Mouse (Mus musculus) midbrain, embryonic 16.5 days (tissue): Measurements from ENCODE around the gene Bgn. TPM values are rescaled to one million over a fixed set of nuclear protein-coding genes. Genes with fewer than 3 reads are reported as not detected.

Source experiments
- ATAC-seq: fragments of 200-750 bp; cut with Nextera tagmentation; 2 replicates; pipeline ENCODE4 v1.8.0; 2017; ENCODE audit warnings: moderate TSS enrichment
- H3K27ac ChIP-seq: fragments of 300-500 bp; sonication (generic); 2 replicates; pipeline ENCODE4 v1.5.1; 2014; ENCODE audit warnings: mild to moderate bottlenecking, low read length, mixed read lengths
- H3K27me3 ChIP-seq: fragments of 300-500 bp; sonication (generic); 2 replicates; pipeline ENCODE4 v1.6.1; 2014; ENCODE audit warnings: low read depth, low read length, mixed read lengths; ENCODE audit not compliant: control insufficient read depth, insufficient read depth
- H3K36me3 ChIP-seq: fragments of 300-500 bp; sonication (generic); 2 replicates; pipeline ENCODE4 v1.6.1; 2014; ENCODE audit warnings: mild to moderate bottlenecking, low read length, moderate library complexity, mixed read lengths; ENCODE audit not compliant: control insufficient read depth, insufficient read depth
- H3K4me1 ChIP-seq: fragments of 300-500 bp; sonication (generic); 2 replicates; pipeline ENCODE4 v1.6.1; 2014; ENCODE audit warnings: mild to moderate bottlenecking, low read length, mixed read lengths; ENCODE audit not compliant: control insufficient read depth, insufficient read depth
- H3K4me2 ChIP-seq: fragments of 300-500 bp; sonication (generic); 2 replicates; pipeline ENCODE4 v1.6.1; 2014; ENCODE audit warnings: mild to moderate bottlenecking, low read length, mixed read lengths
- H3K4me3 ChIP-seq: fragments of 300-500 bp; sonication (generic); 2 replicates; pipeline ENCODE4 v1.5.1; 2014; ENCODE audit warnings: low read depth, mild to moderate bottlenecking, low read length, moderate library complexity, mixed read lengths
- H3K9ac ChIP-seq: fragments of 300-500 bp; sonication (generic); 2 replicates; pipeline ENCODE4 v1.6.1; 2014; ENCODE audit warnings: low read depth, low read length, mixed read lengths
- H3K9me3 ChIP-seq: fragments of 300-500 bp; sonication (generic); replicated peaks from 2 replicates; pipeline ENCODE4 v1.6.1; 2014; ENCODE audit warnings: mild to moderate bottlenecking, low read length, mixed read lengths; ENCODE audit not compliant: control insufficient read depth, poor library complexity, severe bottlenecking
- WGBS: fragments of 180-500 bp; shearing (Covaris S2); extraction: QIAGEN DNeasy Blood & Tissue Kit; methylation state at CpG from one replicate; pipeline ENCODE4 v1.1.7; 2014; 5-methylcytosine and 5-hydroxymethylcytosine counted together
- polyA plus RNA-seq: library from polyadenylated mRNA; unstranded; fragments of >200 nt; fragmentation: Nextera tagmentation; extraction: Ambion mirVana; gene quantifications from 2 replicates; pipeline ENCODE4 v1.2.1, GENCODE M21; 2015

Gene Bgn
- polyA plus RNA-seq, 1 experiment from 2014 or later, result 16.5 TPM

GRCm38 (mm10) chrX:73537875-73538274 lies 54.5 kb downstream of the Bgn start:
- H3K27me3 ChIP-seq, result no peaks in the 10 kb centered on the region
- no peaks in the 10 kb centered on the region for H3K9me3 ChIP-seq
- no peak for ATAC-seq
- WGBS, result 91% methylated on average over 7 of the region's 7 CpGs
- no peak overlapping the region for H3K4me3 ChIP-seq
- H3K4me2 ChIP-seq, result no peak overlapping the region
- H3K4me1 ChIP-seq, result no peaks in the 10 kb centered on the region
- H3K36me3 ChIP-seq, result peaks cover 4% of the 10 kb centered on the region; the same call in 1 of the 2 replicates
- H3K9ac ChIP-seq, result no peak overlapping the region
- H3K27ac ChIP-seq, result no peak overlapping the region

DNA sequence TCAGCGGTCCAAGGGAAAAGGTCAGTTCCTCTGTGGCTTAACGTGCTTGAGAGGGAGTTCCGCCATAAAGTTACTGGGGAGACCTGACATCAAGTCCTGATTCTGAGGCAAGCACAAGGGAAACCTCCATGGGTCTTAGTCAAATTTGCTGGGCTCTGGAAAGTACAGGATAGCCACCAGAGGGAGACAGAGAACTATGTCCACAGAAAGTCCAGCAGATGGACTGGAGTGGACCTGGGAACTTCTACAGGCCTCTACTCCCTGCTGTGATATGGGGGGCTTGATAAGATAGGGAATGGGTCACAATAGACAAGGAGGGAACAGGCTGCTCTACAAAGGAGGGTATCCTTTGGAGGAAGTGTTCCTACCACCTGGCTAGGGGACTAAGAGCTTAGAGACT lies 59.9 kb downstream of the Bgn start:
- H3K9ac ChIP-seq, result no peak overlapping the region
- H3K36me3 ChIP-seq, result 0 out of 2 replicates have a peak, but pooled peaks cover 5% of the 10 kb centered on the region
- WGBS, result 38% methylated on average over 3 of the region's 3 CpGs
- ATAC-seq, result no peak
- no peaks in the 10 kb centered on the region for H3K4me1 ChIP-seq
- no peaks in the 10 kb centered on the region for H3K9me3 ChIP-seq
- H3K4me2 ChIP-seq, result no peak overlapping the region
- no peaks in the 10 kb centered on the region for H3K27me3 ChIP-seq
- H3K27ac ChIP-seq, result no peak overlapping the region
- H3K4me3 ChIP-seq, result no peak overlapping the region

Other genes with a start within 250 kb of the Bgn start
- 0.32 TPM in 1 of 2 replicates, not detected in the other for gene Xlr4c, start 240.5 kb upstream of the Bgn start, polyA plus RNA-seq
- not detected in 2 replicates for gene Xlr3c, start 218.2 kb upstream of the Bgn start, polyA plus RNA-seq
- gene Xlr5a, start 190.6 kb upstream of the Bgn start, polyA plus RNA-seq, result not detected in 2 replicates
- gene Xlr5c, start 190.6 kb upstream of the Bgn start, polyA plus RNA-seq, result not detected in 2 replicates
- gene Gm45015, start 146.8 kb upstream of the Bgn start, polyA plus RNA-seq, result not detected in 2 replicates
- gene Zfp275, start 141.0 kb upstream of the Bgn start, polyA plus RNA-seq, result 10.8 and 11.0 TPM in 2 replicates
- 0.08 and 0.11 TPM in 2 replicates for gene Gm18336, start 84.9 kb upstream of the Bgn start, polyA plus RNA-seq
- gene Zfp92, start 72.5 kb upstream of the Bgn start, polyA plus RNA-seq, result 2.2 and 2.5 TPM in 2 replicates
- not detected in 2 replicates for gene Trex2, start 48.3 kb upstream of the Bgn start, polyA plus RNA-seq
- gene Haus7, start 24.6 kb upstream of the Bgn start, polyA plus RNA-seq, result 68.9 and 70.9 TPM in 2 replicates
- 7.9 and 8.0 TPM in 2 replicates for gene Atp2b3, start 19.5 kb downstream of the Bgn start, polyA plus RNA-seq
- gene Dusp9, start 155.8 kb downstream of the Bgn start, polyA plus RNA-seq, result 0.21 and 0.22 TPM in 2 replicates
- 197 and 208 TPM in 2 replicates for gene Pnck, start 176.5 kb downstream of the Bgn start, polyA plus RNA-seq
- gene Slc6a8, start 189.5 kb downstream of the Bgn start, polyA plus RNA-seq, result 6.6 and 7.3 TPM in 2 replicates
- 123 and 130 TPM in 2 replicates for gene Bcap31, start 232.6 kb downstream of the Bgn start, polyA plus RNA-seq
- 10.4 and 11.1 TPM in 2 replicates for gene Abcd1, start 233.0 kb downstream of the Bgn start, polyA plus RNA-seq